Mouse (Mus musculus) bone marrow, adult 2 months (tissue): Measurements from ENCODE around the gene Mia2.

Experiments
- CTCF ChIP-seq: fragments of 200-500 bp; IDR thresholded peaks from 2 replicates; pipeline ENCODE4 v1.5.1; 2011; ENCODE audit warnings: low read length, control low read depth; ENCODE audit not compliant: control insufficient read depth, insufficient read depth
- POLR2A ChIP-seq: fragments of 200-500 bp; IDR thresholded peaks from 2 replicates; pipeline ENCODE4 v1.6.1; 2011; ENCODE audit warnings: low read depth, mild to moderate bottlenecking, control low read depth, low read length, borderline replicate concordance; ENCODE audit not compliant: control insufficient read depth

DNA sequence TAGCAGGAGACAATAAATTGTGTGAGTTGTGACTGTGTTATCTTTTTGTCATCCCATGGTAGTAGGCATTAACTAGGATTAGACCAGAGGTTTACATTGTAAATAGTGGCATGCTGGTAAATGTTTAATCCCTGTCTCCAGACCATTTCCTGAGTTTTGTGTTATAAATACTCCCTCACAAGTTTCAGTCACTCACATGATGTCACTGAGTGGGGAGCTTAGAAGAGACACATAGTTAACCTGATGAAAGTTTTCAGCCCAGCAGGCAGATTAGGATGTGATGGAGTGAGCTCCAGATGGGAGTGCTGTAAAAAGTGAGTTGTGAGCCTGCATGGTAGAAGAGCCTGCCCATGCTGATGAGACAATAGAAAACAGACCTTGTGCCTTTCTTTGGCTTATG, 49.5 kb downstream of the Mia2 start:
- TF ChIP-seq CTCF = no peak
- no peak for TF ChIP-seq POLR2A
